Mouse (Mus musculus): ENCODE results near the gene Gm45799. TPM values are rescaled to one million over a fixed set of nuclear protein-coding genes. Genes with fewer than 3 reads are reported as not detected.
A peak's percentile ranks its signal among the peaks of the same experiment; 100 is the strongest.

Gene Gm45799
- polyA plus RNA-seq, 1 experiment from 2014 or later, result 34.2 TPM

DNA sequence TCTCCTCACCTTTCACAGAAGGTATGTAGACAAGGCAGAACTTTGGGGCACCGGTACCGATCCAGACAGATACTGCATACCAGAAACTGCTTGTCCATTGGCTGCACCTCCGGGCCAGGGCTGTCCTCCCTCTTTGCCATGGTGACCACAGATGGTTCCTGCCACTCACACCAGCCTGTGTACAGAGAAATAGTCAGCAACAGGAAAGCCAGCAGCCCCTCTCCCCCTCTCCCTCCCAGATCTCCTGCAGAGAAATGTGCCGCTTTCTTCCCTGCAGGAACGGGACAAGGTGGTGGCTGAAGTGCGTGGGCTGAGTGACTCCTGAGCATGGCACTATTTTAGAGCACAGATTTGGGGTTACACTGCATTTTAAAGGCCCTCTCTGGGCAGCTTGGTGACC, 15.0 kb upstream of the Gm45799 start:
- no peak overlapping the region for H3K9ac ChIP-seq
- no peaks in the 10 kb centered on the region for H3K4me1 ChIP-seq (replicated peaks)
- no peaks in the 10 kb centered on the region for H3K27me3 ChIP-seq
- H3K36me3 ChIP-seq, result no peaks in the 10 kb centered on the region
- ATAC-seq (ENCODE audit: low read depth), result no peak
- H3K4me2 ChIP-seq, result no peak overlapping the region
- no peak for DNase-seq
- WGBS (ENCODE audit: insufficient replicate concordance), result 77% methylated on average over 6 of the region's 6 CpGs
- no peak overlapping the region for H3K4me3 ChIP-seq (replicated peaks)
- no peaks in the 10 kb centered on the region for H3K9me3 ChIP-seq (replicated peaks)
- H3K27ac ChIP-seq, result no peak overlapping the region

- Histone ChIP-seq H3K4me3 (replicated peaks) (no peak overlapping the region), H3K9ac (no peak overlapping the region), H3K27ac (no peak overlapping the region), H3K4me1 (replicated peaks) (peaks cover 11% of the 10 kb centered on the region), H3K4me2 (no peak overlapping the region), H3K27me3 (peaks cover 13% of the 10 kb centered on the region), H3K9me3 (replicated peaks) (no peaks in the 10 kb centered on the region), H3K36me3 (no peaks in the 10 kb centered on the region)
- 16% methylated on average over 3 of the region's 3 CpGs for WGBS (ENCODE audit: insufficient replicate concordance)
- no peak for ATAC-seq (ENCODE audit: low read depth)
- DNase-seq, result no peak
Measured at GRCm38 (mm10) chr7:105628633-105629032, 11.7 kb upstream of the Gm45799 start.

GRCm38 (mm10) chr7:105632551-105632972, 7.8 kb upstream of the Gm45799 start:
- Histone ChIP-seq H3K27ac (no peak overlapping the region), H3K4me2 (peak overlapping the region; percentile 97), H3K4me3 (replicated peaks) (peak overlapping the region; percentile 73), H3K27me3 (peaks cover 13% of the 10 kb centered on the region), H3K9ac (peak overlapping the region; percentile 79), H3K36me3 (peaks cover 19% of the 10 kb centered on the region), H3K9me3 (replicated peaks) (no peaks in the 10 kb centered on the region), H3K4me1 (replicated peaks) (peaks cover 35% of the 10 kb centered on the region)
- DNase-seq (no peak), ATAC-seq (ENCODE audit: low read depth) (0 out of 2 replicates have a peak, but pooled peaks have one; percentile 1)
- 30% methylated on average over 4 of the region's 4 CpGs for WGBS (ENCODE audit: insufficient replicate concordance)

- Histone ChIP-seq H3K27ac (peak within 1 kb of the TSS; percentile 18; the same call in 1 of the 2 replicates), H3K27me3 (peaks cover 13% of the 10 kb centered on the region), H3K4me1 (replicated peaks) (peaks cover 35% of the 10 kb centered on the region), H3K9me3 (replicated peaks) (no peaks in the 10 kb centered on the region), H3K9ac (peak within 1 kb of the TSS; percentile 79), H3K4me2 (peak within 1 kb of the TSS; percentile 97), H3K4me3 (replicated peaks) (peak within 1 kb of the TSS; percentile 73), H3K36me3 (peaks cover 25% of the 10 kb centered on the region)
- 1% methylated on average over 61 of the region's 71 CpGs for WGBS (ENCODE audit: insufficient replicate concordance)
- peak; percentile 90 for ATAC-seq (ENCODE audit: low read depth)
- DNase-seq, result peak; percentile 78
Measured at GRCm38 (mm10) chr7:105633127-105633800, 7.1 kb upstream of the Gm45799 start, which contains the start of gene Trim3. TSS of gene Trim3 (minus strand) at chr7:105633571.

DNA sequence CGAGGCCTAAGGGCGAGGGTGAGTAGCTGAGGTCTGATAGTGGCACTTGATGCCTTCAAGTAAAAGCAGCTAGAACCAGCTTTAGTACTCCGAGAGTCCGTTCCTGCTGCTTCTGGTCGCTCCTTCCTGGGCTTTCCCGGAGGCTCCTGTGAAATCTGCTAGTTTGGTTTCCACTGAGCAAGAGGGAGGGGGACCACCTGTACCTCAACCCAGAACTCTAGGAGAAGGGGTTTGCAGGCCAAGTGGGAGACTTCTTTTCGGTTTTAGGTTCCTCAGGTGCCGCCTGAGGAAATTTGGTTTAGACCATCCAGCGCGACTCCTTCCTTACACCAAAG, 6.6 kb upstream of the Gm45799 start:
- 5% methylated on average over 10 of the region's 10 CpGs for WGBS (ENCODE audit: insufficient replicate concordance)
- Histone ChIP-seq H3K4me2 (peak overlapping the region; percentile 97), H3K9me3 (replicated peaks) (no peaks in the 10 kb centered on the region), H3K4me3 (replicated peaks) (peak overlapping the region; percentile 73), H3K36me3 (peaks cover 25% of the 10 kb centered on the region), H3K4me1 (replicated peaks) (peaks cover 35% of the 10 kb centered on the region), H3K27me3 (peaks cover 13% of the 10 kb centered on the region), H3K27ac (no peak overlapping the region; the same call in 1 of the 2 replicates), H3K9ac (peak overlapping the region; percentile 79)
- ATAC-seq (ENCODE audit: low read depth), result no peak
- DNase-seq, result no peak

DNA sequence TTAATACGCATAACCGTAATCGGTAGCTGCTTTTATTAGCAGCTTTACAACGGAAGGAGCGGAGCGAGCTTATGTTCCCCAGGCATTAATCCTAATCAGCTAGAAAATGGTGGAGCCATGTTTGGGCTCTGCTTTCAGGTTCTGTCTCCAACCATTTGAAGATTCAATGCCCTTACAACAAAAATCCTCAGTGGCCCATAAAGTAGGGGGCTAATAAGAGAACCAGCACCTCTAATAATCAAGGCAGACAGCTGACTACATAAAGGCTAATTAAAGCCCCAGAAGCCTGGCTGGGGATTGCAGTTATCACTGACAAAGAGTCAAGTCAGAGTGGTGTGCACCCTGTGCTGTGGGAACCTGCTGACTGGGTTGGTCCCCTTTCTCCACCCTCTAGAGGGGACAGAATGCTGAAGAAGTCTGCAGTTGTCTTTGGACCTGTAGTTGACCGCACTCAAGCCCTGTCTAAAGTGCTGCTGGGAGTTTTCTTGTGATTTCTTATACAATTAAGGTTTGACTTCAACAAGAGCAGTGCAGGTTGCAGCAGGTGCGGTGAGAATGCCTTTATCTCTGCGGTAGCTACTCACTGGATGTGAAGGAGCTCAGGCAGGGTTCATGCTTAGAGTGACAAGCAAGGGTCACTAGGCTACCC, 6.0 kb upstream of the Gm45799 start:
- Histone ChIP-seq H3K27me3 (peaks cover 13% of the 10 kb centered on the region), H3K4me3 (replicated peaks) (peak overlapping the region; percentile 73), H3K4me1 (replicated peaks) (peaks cover 40% of the 10 kb centered on the region), H3K9me3 (replicated peaks) (no peaks in the 10 kb centered on the region), H3K36me3 (peaks cover 25% of the 10 kb centered on the region), H3K9ac (peak overlapping the region; percentile 79; the same call in 1 of the 2 replicates), H3K4me2 (peak overlapping the region; percentile 97), H3K27ac (no peak overlapping the region)
- DNase-seq (no peak), ATAC-seq (ENCODE audit: low read depth) (no peak)
- 48% methylated on average over 9 of the region's 9 CpGs for WGBS (ENCODE audit: insufficient replicate concordance)

DNA sequence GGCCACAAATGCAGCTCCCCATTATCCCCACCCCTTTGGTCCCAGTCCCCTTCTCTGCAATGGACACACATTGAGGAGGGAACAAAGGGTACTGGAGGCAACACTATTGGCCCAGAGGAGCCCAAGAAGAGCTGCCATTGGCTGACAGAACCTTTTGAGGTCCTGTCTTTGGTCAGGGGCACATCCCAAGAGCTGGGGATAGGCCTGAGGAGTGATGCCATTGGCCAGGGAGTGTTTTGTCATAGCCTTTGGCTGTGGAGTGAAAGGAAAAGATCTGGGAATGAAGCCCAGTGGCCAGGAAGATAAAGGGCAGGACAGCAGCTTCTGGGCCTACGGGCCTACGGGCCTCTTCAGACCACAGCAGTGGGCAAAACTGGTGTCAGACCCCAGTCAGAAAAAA, 4.6 kb upstream of the Gm45799 start:
- H3K9me3 ChIP-seq (replicated peaks), result no peaks in the 10 kb centered on the region
- H3K4me3 ChIP-seq (replicated peaks), result no peak overlapping the region
- peaks cover 46% of the 10 kb centered on the region for H3K4me1 ChIP-seq (replicated peaks)
- 97% methylated on average over 2 of the region's 2 CpGs for WGBS (ENCODE audit: insufficient replicate concordance)
- H3K4me2 ChIP-seq, result no peak overlapping the region
- no peak overlapping the region for H3K9ac ChIP-seq
- H3K27ac ChIP-seq, result no peak overlapping the region
- DNase-seq, result no peak
- no peak for ATAC-seq (ENCODE audit: low read depth)
- H3K36me3 ChIP-seq, result peaks cover 25% of the 10 kb centered on the region
- peaks cover 13% of the 10 kb centered on the region for H3K27me3 ChIP-seq

DNA sequence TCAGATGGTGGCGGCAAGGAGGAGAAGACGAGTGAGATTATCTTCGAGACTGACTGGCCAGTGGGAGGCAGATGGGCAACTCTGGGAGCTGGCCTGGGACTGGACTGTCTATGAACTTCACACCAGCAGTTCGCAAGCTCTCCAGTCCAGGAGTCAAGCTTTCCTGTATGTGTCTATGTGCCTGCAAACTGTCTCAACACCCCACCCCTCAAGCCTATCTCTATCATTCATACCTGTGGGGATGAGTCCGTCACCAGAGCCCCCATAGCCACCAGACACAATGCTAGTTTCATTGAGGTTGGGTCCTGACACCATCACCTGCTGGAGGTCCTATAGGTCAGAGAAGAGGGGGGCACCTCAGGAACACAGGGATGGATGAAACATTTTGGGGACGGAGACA, 1.6 kb upstream of the Gm45799 start:
- no peak for DNase-seq
- Histone ChIP-seq H3K9ac (0 out of 2 replicates have a peak overlapping the region, but pooled peaks have one; percentile 22), H3K4me2 (peak overlapping the region; percentile 81; the same call in 1 of the 2 replicates), H3K9me3 (replicated peaks) (no peaks in the 10 kb centered on the region), H3K4me3 (replicated peaks) (peak overlapping the region; percentile 81; the same call in 1 of the 2 replicates), H3K4me1 (replicated peaks) (peaks cover 49% of the 10 kb centered on the region), H3K27me3 (no peaks in the 10 kb centered on the region), H3K27ac (no peak overlapping the region), H3K36me3 (peaks cover 40% of the 10 kb centered on the region)
- ATAC-seq (ENCODE audit: low read depth), result no peak
- WGBS (ENCODE audit: insufficient replicate concordance), result 82% methylated on average over 6 of the region's 6 CpGs

DNA sequence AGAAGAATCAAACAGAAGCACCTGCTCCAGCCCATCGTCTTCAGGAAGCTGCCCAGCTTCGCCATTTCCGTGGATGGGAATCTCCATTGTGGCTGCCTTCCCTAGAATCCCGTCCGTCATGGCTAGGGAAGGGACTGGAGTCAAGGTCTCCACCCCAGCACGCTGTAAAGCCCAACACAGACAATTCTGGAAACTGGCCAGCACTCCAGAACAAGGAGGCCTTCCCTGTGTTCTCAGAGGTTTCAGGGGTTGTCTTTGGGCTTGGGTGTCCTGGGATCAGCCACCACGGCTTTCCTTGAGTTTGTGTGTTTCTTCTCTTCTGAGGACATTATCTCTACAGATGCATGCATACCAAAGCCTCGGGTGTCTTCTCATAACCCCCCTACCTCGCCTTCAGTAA, 1.0 kb upstream of the Gm45799 start:
- Histone ChIP-seq H3K27ac (no peak overlapping the region), H3K4me3 (replicated peaks) (peak overlapping the region; percentile 81), H3K4me2 (peak overlapping the region; percentile 81), H3K27me3 (no peaks in the 10 kb centered on the region), H3K9me3 (replicated peaks) (no peaks in the 10 kb centered on the region), H3K4me1 (replicated peaks) (peaks cover 47% of the 10 kb centered on the region), H3K36me3 (peaks cover 40% of the 10 kb centered on the region), H3K9ac (peak overlapping the region; percentile 85)
- DNase-seq, result no peak
- ATAC-seq (ENCODE audit: low read depth), result no peak
- 67% methylated on average over 9 of the region's 9 CpGs for WGBS (ENCODE audit: insufficient replicate concordance)

- Histone ChIP-seq H3K4me3 (replicated peaks) (peak within 1 kb of the TSS; percentile 81), H3K9ac (peak within 1 kb of the TSS; percentile 85), H3K36me3 (peaks cover 40% of the 10 kb centered on the region), H3K27ac (peak within 1 kb of the TSS; percentile 86), H3K27me3 (no peaks in the 10 kb centered on the region), H3K4me2 (peak within 1 kb of the TSS; percentile 81), H3K9me3 (replicated peaks) (no peaks in the 10 kb centered on the region), H3K4me1 (replicated peaks) (peaks cover 42% of the 10 kb centered on the region)
- DNase-seq (no peak), ATAC-seq (ENCODE audit: low read depth) (no peak; the same call in 1 of the 2 replicates)
- 5% methylated on average over 2 of the region's 2 CpGs for WGBS (ENCODE audit: insufficient replicate concordance)
Measured at GRCm38 (mm10) chr7:105639756-105640155, 596 bp upstream of the Gm45799 start, which contains the start of gene Timm10b. TSS of gene Timm10b (plus strand) at chr7:105640056.

- Histone ChIP-seq H3K4me3 (replicated peaks) (peak overlapping the region; percentile 81), H3K9me3 (replicated peaks) (no peaks in the 10 kb centered on the region), H3K4me2 (peak overlapping the region; percentile 81), H3K9ac (peak overlapping the region; percentile 85), H3K4me1 (replicated peaks) (peaks cover 37% of the 10 kb centered on the region), H3K27ac (peak overlapping the region; percentile 86), H3K27me3 (no peaks in the 10 kb centered on the region), H3K36me3 (peaks cover 36% of the 10 kb centered on the region)
- DNase-seq (peak; percentile 28), ATAC-seq (ENCODE audit: low read depth) (peak; percentile 6)
- WGBS (ENCODE audit: insufficient replicate concordance), result under 1% methylated on average over 18 of the region's 18 CpGs
Measured at GRCm38 (mm10) chr7:105640894-105641255, 523 bp downstream of the Gm45799 start.
